Mouse (Mus musculus) forebrain, embryonic 12.5 days (tissue): ENCODE results near the gene Wdr18. TPM values are rescaled to one million over a fixed set of nuclear protein-coding genes. Genes with fewer than 3 reads are reported as not detected.

ENCODE experiments used
- ATAC-seq: fragments of 200-750 bp; cut with Nextera tagmentation; 2 replicates; pipeline ENCODE4 v1.8.0; 2017; ENCODE audit warnings: moderate TSS enrichment; ENCODE audit not compliant: low FRiP score
- H3K27ac ChIP-seq: fragments of 300-500 bp; sonication (generic); 2 replicates; pipeline ENCODE4 v1.5.1; 2016; ENCODE audit warnings: mild to moderate bottlenecking
- H3K27me3 ChIP-seq: fragments of 300-500 bp; sonication (generic); 2 replicates; pipeline ENCODE4 v1.6.1; 2016; ENCODE audit warnings: mild to moderate bottlenecking
- H3K36me3 ChIP-seq: fragments of 300-500 bp; sonication (generic); replicated peaks from 2 replicates; pipeline ENCODE4 v1.6.1; 2016; ENCODE audit warnings: mild to moderate bottlenecking
- H3K4me1 ChIP-seq: fragments of 300-500 bp; sonication (generic); 2 replicates; pipeline ENCODE4 v1.6.1; 2016
- H3K4me2 ChIP-seq: fragments of 300-500 bp; sonication (generic); 2 replicates; pipeline ENCODE4 v1.6.1; 2016; ENCODE audit warnings: mild to moderate bottlenecking, moderate library complexity
- H3K4me3 ChIP-seq: fragments of 300-500 bp; sonication (generic); replicated peaks from 2 replicates; pipeline ENCODE4 v1.5.1; 2016; ENCODE audit warnings: mild to moderate bottlenecking
- H3K9ac ChIP-seq: fragments of 300-500 bp; sonication (generic); 2 replicates; pipeline ENCODE4 v1.6.1; 2016; ENCODE audit warnings: mild to moderate bottlenecking
- H3K9me3 ChIP-seq: fragments of 300-500 bp; sonication (generic); 2 replicates; pipeline ENCODE4 v1.6.1; 2016
- WGBS: fragments of 180-500 bp; shearing (Covaris S2); methylation state at CpG from one replicate; pipeline ENCODE4 v1.1.7; 2016; 5-methylcytosine and 5-hydroxymethylcytosine counted together
- polyA plus RNA-seq: library from polyadenylated mRNA; unstranded; fragments of >200 nt; fragmentation: Nextera tagmentation; extraction: Ambion mirVana; gene quantifications from 2 replicates; pipeline ENCODE4 v1.2.1, GENCODE M21; 2016

The Wdr18 gene
- polyA plus RNA-seq = 94.4 and 96.0 TPM in 2 replicates

GRCm38 (mm10) chr10:79959847-79960601, at the start of gene Wdr18:
Gene Wdr18, plus strand, starts transcription at chr10:79960152.
- under 1% methylated on average over 61 of the region's 61 CpGs for WGBS
- peak within 1 kb of the TSS; percentile 81 for H3K9ac ChIP-seq
- peak within 1 kb of the TSS; percentile 80 for H3K4me2 ChIP-seq
- peak within 1 kb of the TSS; percentile 38 for H3K27ac ChIP-seq
- peaks cover 16% of the 10 kb centered on the region for H3K4me1 ChIP-seq
- H3K36me3 ChIP-seq = peaks cover 36% of the 10 kb centered on the region
- H3K9me3 ChIP-seq = no peaks in the 10 kb centered on the region
- peaks cover 5% of the 10 kb centered on the region; the same call in 1 of the 2 replicates for H3K27me3 ChIP-seq
- ATAC-seq = peak; percentile 95
- peak within 1 kb of the TSS; percentile 89 for H3K4me3 ChIP-seq

GRCm38 (mm10) chr10:79910556-79910955, 49.4 kb upstream of the Wdr18 start, which contains the start of gene Gm26602:
Gene Gm26602, plus strand, starts transcription at chr10:79910856.
- H3K36me3 ChIP-seq = peaks cover 42% of the 10 kb centered on the region
- H3K27me3 ChIP-seq = no peaks in the 10 kb centered on the region; the same call in 1 of the 2 replicates
- H3K9me3 ChIP-seq = no peaks in the 10 kb centered on the region
- no peak within 1 kb of the TSS for H3K4me3 ChIP-seq
- H3K4me2 ChIP-seq = no peak within 1 kb of the TSS
- ATAC-seq = no peak
- H3K4me1 ChIP-seq = peaks cover 30% of the 10 kb centered on the region
- WGBS = 93% methylated on average over 4 of the region's 4 CpGs
- H3K27ac ChIP-seq = peak within 1 kb of the TSS; percentile 78
- H3K9ac ChIP-seq = 0 out of 2 replicates have a peak within 1 kb of the TSS, but pooled peaks have one; percentile 25

GRCm38 (mm10) chr10:79912412-79912811, 47.5 kb upstream of the Wdr18 start:
- Histone ChIP-seq H3K4me2 (no peak overlapping the region), H3K9ac (no peak overlapping the region), H3K36me3 (peaks cover 27% of the 10 kb centered on the region), H3K9me3 (no peaks in the 10 kb centered on the region), H3K4me1 (peaks cover 38% of the 10 kb centered on the region), H3K4me3 (no peak overlapping the region), H3K27me3 (peaks cover 2% of the 10 kb centered on the region), H3K27ac (no peak overlapping the region)
- WGBS = 72% methylated on average over 20 of the region's 20 CpGs
- ATAC-seq = no peak

GRCm38 (mm10) chr10:79914131-79914947, 45.6 kb upstream of the Wdr18 start:
- no peak for ATAC-seq
- H3K4me3 ChIP-seq = no peak overlapping the region
- peak overlapping the region; percentile 42; the same call in 1 of the 2 replicates for H3K27ac ChIP-seq
- WGBS = 60% methylated on average over 11 of the region's 11 CpGs
- H3K27me3 ChIP-seq = peaks cover 21% of the 10 kb centered on the region
- no peaks in the 10 kb centered on the region for H3K9me3 ChIP-seq
- peaks cover 44% of the 10 kb centered on the region for H3K4me1 ChIP-seq
- peaks cover 27% of the 10 kb centered on the region for H3K36me3 ChIP-seq
- H3K4me2 ChIP-seq = no peak overlapping the region
- 0 out of 2 replicates have a peak overlapping the region, but pooled peaks have one; percentile 21 for H3K9ac ChIP-seq

GRCm38 (mm10) chr10:79914948-79915596, 44.9 kb upstream of the Wdr18 start:
- H3K9ac ChIP-seq = no peak overlapping the region
- H3K4me2 ChIP-seq = peak overlapping the region; percentile 96
- H3K27ac ChIP-seq = no peak overlapping the region
- no peaks in the 10 kb centered on the region for H3K9me3 ChIP-seq
- peaks cover 27% of the 10 kb centered on the region for H3K36me3 ChIP-seq
- ATAC-seq = no peak
- H3K4me1 ChIP-seq = peaks cover 45% of the 10 kb centered on the region
- 75% methylated on average over 7 of the region's 7 CpGs for WGBS
- peaks cover 28% of the 10 kb centered on the region for H3K27me3 ChIP-seq
- no peak overlapping the region for H3K4me3 ChIP-seq

GRCm38 (mm10) chr10:79916081-79916480, 43.9 kb upstream of the Wdr18 start:
- Histone ChIP-seq H3K27me3 (peaks cover 38% of the 10 kb centered on the region), H3K9ac (peak overlapping the region; percentile 91), H3K4me3 (peak overlapping the region; percentile 84), H3K9me3 (no peaks in the 10 kb centered on the region), H3K27ac (peak overlapping the region; percentile 70), H3K36me3 (peaks cover 21% of the 10 kb centered on the region), H3K4me1 (peaks cover 55% of the 10 kb centered on the region), H3K4me2 (peak overlapping the region; percentile 96)
- ATAC-seq = 0 out of 2 replicates have a peak, but pooled peaks have one; percentile 3
- WGBS = 10% methylated on average over 8 of the region's 8 CpGs

- Histone ChIP-seq H3K27ac (peak within 1 kb of the TSS; percentile 70), H3K9ac (peak within 1 kb of the TSS; percentile 91), H3K4me3 (peak within 1 kb of the TSS; percentile 84), H3K9me3 (no peaks in the 10 kb centered on the region), H3K36me3 (peaks cover 12% of the 10 kb centered on the region), H3K4me1 (peaks cover 63% of the 10 kb centered on the region), H3K27me3 (peaks cover 47% of the 10 kb centered on the region), H3K4me2 (peak within 1 kb of the TSS; percentile 96)
- WGBS = 1% methylated on average over 42 of the region's 42 CpGs
- peak; percentile 87 for ATAC-seq
These were observed 43.0 kb upstream of the Wdr18 start, which contains the start of gene Kiss1r for GRCm38 (mm10) chr10:79916808-79917531. Gene Kiss1r, plus strand, starts transcription at chr10:79916971.

- ATAC-seq = no peak
- peaks cover 54% of the 10 kb centered on the region for H3K27me3 ChIP-seq
- no peak overlapping the region for H3K27ac ChIP-seq
- WGBS = 62% methylated on average over 5 of the region's 5 CpGs
- H3K9me3 ChIP-seq = no peaks in the 10 kb centered on the region
- peaks cover 63% of the 10 kb centered on the region for H3K4me1 ChIP-seq
- H3K4me2 ChIP-seq = peak overlapping the region; percentile 96
- H3K9ac ChIP-seq = no peak overlapping the region
- H3K4me3 ChIP-seq = peak overlapping the region; percentile 84
- H3K36me3 ChIP-seq = peaks cover 6% of the 10 kb centered on the region; the same call in 1 of the 2 replicates
These were observed 42.3 kb upstream of the Wdr18 start for GRCm38 (mm10) chr10:79917532-79918100.

- 0 out of 2 replicates have a peak overlapping the region, but pooled peaks have one; percentile 1 for H3K9ac ChIP-seq
- H3K4me1 ChIP-seq = peaks cover 63% of the 10 kb centered on the region
- peaks cover 62% of the 10 kb centered on the region for H3K27me3 ChIP-seq
- H3K27ac ChIP-seq = no peak overlapping the region
- no peaks in the 10 kb centered on the region for H3K9me3 ChIP-seq
- 3% methylated on average over 34 of the region's 35 CpGs for WGBS
- no peak for ATAC-seq
- peak overlapping the region; percentile 7 for H3K4me3 ChIP-seq
- no peaks in the 10 kb centered on the region for H3K36me3 ChIP-seq
- 0 out of 2 replicates have a peak overlapping the region, but pooled peaks have one; percentile 4 for H3K4me2 ChIP-seq
These were observed 41.5 kb upstream of the Wdr18 start for GRCm38 (mm10) chr10:79918231-79919078.

GRCm38 (mm10) chr10:79919251-79919849, 40.6 kb upstream of the Wdr18 start:
- Histone ChIP-seq H3K4me2 (no peak overlapping the region; the same call in 1 of the 2 replicates), H3K4me1 (peaks cover 56% of the 10 kb centered on the region), H3K9me3 (no peaks in the 10 kb centered on the region), H3K9ac (0 out of 2 replicates have a peak overlapping the region, but pooled peaks have one; percentile 29), H3K27ac (no peak overlapping the region), H3K4me3 (peak overlapping the region; percentile 7; the same call in 1 of the 2 replicates), H3K36me3 (no peaks in the 10 kb centered on the region), H3K27me3 (peaks cover 71% of the 10 kb centered on the region)
- WGBS = 1% methylated on average over 21 of the region's 21 CpGs
- no peak for ATAC-seq
